Comparison of ENCODE assay signal across 8 mouse cellular contexts in the genomic region with DNA sequence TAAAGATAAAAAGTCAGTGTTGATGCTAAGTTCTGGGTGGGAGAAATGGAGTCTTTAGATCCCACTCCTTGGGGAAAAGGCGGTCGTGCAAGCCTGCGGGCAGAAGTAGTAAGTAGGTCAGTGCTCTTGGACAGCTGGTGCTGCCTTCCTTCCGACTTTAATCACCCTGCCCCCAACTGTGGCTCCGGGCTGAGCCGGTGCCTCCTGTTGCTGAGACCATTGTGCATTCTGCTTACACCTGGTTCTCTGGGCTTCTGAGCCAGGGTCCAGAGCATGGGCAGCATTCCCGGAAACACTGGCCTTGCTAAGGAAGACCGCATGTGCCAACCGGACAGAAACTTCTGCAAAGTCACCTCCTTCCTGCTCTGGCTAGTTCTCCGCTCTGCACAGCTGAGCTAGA. TPM values are rescaled to one million over a fixed set of nuclear protein-coding genes. Genes with fewer than 3 reads are reported as not detected.
A peak's percentile ranks its signal among the peaks of the same experiment; 100 is the strongest.
DNase-seq lines count a peak whose midpoint lies in the region; ATAC-seq and TF ChIP-seq lines count a peak whose summit lies in the region.

No protein-coding gene starts in this region.

- H3K9ac ChIP-seq in ES-E14 (ENCODE audit: insufficient read depth, low read depth, low read length, poor library complexity, severe bottlenecking): peak overlapping the region; percentile 72
- 0 out of 2 replicates have a peak overlapping the region, but pooled peaks have one; percentile 8 for H3K9ac ChIP-seq in forebrain, embryonic 15.5 days (replicated peaks)
- H3K9ac ChIP-seq in hindbrain, embryonic 15.5 days: no peak overlapping the region
- H3K9ac ChIP-seq in liver, embryonic 13.5 days: 0 out of 2 replicates have a peak overlapping the region, but pooled peaks have one; percentile 11
- H3K9ac ChIP-seq in stomach, embryonic 15.5 days: no peak overlapping the region

- peak overlapping the region; percentile 88 to 90 for H3K4me3 ChIP-seq in ES-E14 (ENCODE audit: insufficient read depth in 1 of 2, low read depth in 1 of 2, low read length in 2 of 2, poor library complexity in 1 of 2, severe bottlenecking in 1 of 2)
- H3K4me3 ChIP-seq in forebrain, embryonic 15.5 days: no peak overlapping the region
- no peak overlapping the region for H3K4me3 ChIP-seq in hindbrain, embryonic 15.5 days
- H3K4me3 ChIP-seq in liver, embryonic 13.5 days (replicated peaks): no peak overlapping the region
- H3K4me3 ChIP-seq in stomach, embryonic 15.5 days (replicated peaks): no peak overlapping the region
- H3K4me3 ChIP-seq in thymus, adult 2 months (ENCODE audit: control insufficient read depth, insufficient read depth, low read length): no peak overlapping the region

- no peak for TF ChIP-seq CTCF in thymus, adult 2 months (IDR thresholded peaks at IDR 0.05; ENCODE audit: borderline replicate concordance, control insufficient read depth, extremely low read depth, insufficient read depth, low read length, poor library complexity)

- no peak for ATAC-seq in forebrain, embryonic 15.5 days (replicated peaks)
- ATAC-seq in hindbrain, embryonic 15.5 days (ENCODE audit: low FRiP score, low read depth): no peak
- ATAC-seq in liver, embryonic 13.5 days (ENCODE audit: low read depth): no peak
- ATAC-seq in stomach, embryonic 15.5 days (ENCODE audit: insufficient read depth, low FRiP score, low read depth): no peak

- peak overlapping the region; percentile 34; the same call in 1 of the 2 replicates for H3K27ac ChIP-seq in ES-E14 (ENCODE audit: insufficient read depth, low read depth, low read length, poor library complexity, severe bottlenecking)
- H3K27ac ChIP-seq in forebrain, embryonic 15.5 days (replicated peaks): peak overlapping the region; percentile 98
- peak overlapping the region; percentile 52; the same call in 1 of the 2 replicates for H3K27ac ChIP-seq in hindbrain, embryonic 15.5 days (replicated peaks)
- peak overlapping the region; percentile 25; the same call in 1 of the 2 replicates for H3K27ac ChIP-seq in liver, embryonic 13.5 days
- peak overlapping the region; percentile 46; the same call in 1 of the 2 replicates for H3K27ac ChIP-seq in stomach, embryonic 15.5 days
- H3K27ac ChIP-seq in thymus, adult 2 months (ENCODE audit: control insufficient read depth, insufficient read depth, low read length): no peak overlapping the region

- DNase-seq in ES-E14 (ENCODE audit: low read depth, low spot score): no peak
- DNase-seq in adrenal gland, postnatal 25 days: peak; percentile 57
- DNase-seq in liver, embryonic 13.5 days: no peak
- DNase-seq in urinary bladder, adult 2 months (ENCODE audit: low spot score): no peak
- no peak for DNase-seq in thymus, adult 2 months

- in situ Hi-C loops in ES-E14 (cut with MboI; ENCODE audit: low sequenced_read_pairs in 2 of 2, unreplicated experiment in 2 of 2): no loop called here

- H3K4me2 ChIP-seq in forebrain, embryonic 15.5 days (replicated peaks): no peak overlapping the region; the same call in 1 of the 2 replicates
- peak overlapping the region; percentile 73 for H3K4me2 ChIP-seq in hindbrain, embryonic 15.5 days
- peak overlapping the region; percentile 92 for H3K4me2 ChIP-seq in liver, embryonic 13.5 days
- H3K4me2 ChIP-seq in stomach, embryonic 15.5 days: peak overlapping the region; percentile 78

- H3K9me3 ChIP-seq in ES-E14 (ENCODE audit: control insufficient read depth, insufficient read depth, low read depth, low read length): no peaks in the 10 kb centered on the region
- H3K9me3 ChIP-seq in forebrain, embryonic 15.5 days: no peaks in the 10 kb centered on the region
- no peaks in the 10 kb centered on the region for H3K9me3 ChIP-seq in hindbrain, embryonic 15.5 days
- no peaks in the 10 kb centered on the region for H3K9me3 ChIP-seq in liver, embryonic 13.5 days (replicated peaks)
- no peaks in the 10 kb centered on the region for H3K9me3 ChIP-seq in stomach, embryonic 15.5 days

- no peak for TF ChIP-seq POLR2A in thymus, adult 2 months (IDR thresholded peaks at IDR 0.05; ENCODE audit: control insufficient read depth, extremely low read depth, insufficient read depth, low read length, poor library complexity)

- H3K27me3 ChIP-seq in forebrain, embryonic 15.5 days: no peaks in the 10 kb centered on the region
- no peaks in the 10 kb centered on the region for H3K27me3 ChIP-seq in hindbrain, embryonic 15.5 days
- peaks cover 91% of the 10 kb centered on the region for H3K27me3 ChIP-seq in liver, embryonic 13.5 days
- no peaks in the 10 kb centered on the region for H3K27me3 ChIP-seq in stomach, embryonic 15.5 days (replicated peaks)
- H3K27me3 ChIP-seq in thymus, adult 2 months (ENCODE audit: control insufficient read depth, insufficient read depth, low read length): no peaks in the 10 kb centered on the region

- WGBS in forebrain, embryonic 15.5 days: 48% methylated on average over 10 of the region's 10 CpGs
- WGBS in hindbrain, embryonic 15.5 days: 47% methylated on average over 10 of the region's 10 CpGs
- 50% methylated on average over 10 of the region's 10 CpGs for WGBS in liver, embryonic 13.5 days (ENCODE audit: insufficient replicate concordance)
- WGBS in stomach, embryonic 15.5 days: 53% methylated on average over 10 of the region's 10 CpGs
- 39% methylated on average over 10 of the region's 10 CpGs for WGBS in thymus, adult 2 months

- peaks cover 0 to 19% of the 10 kb centered on the region in 2 experiments; a peak in 2 of 4 replicates for H3K4me1 ChIP-seq in ES-E14 (ENCODE audit: control insufficient read depth in 2 of 2, insufficient read depth in 2 of 2, low read length in 2 of 2, poor library complexity in 1 of 2)
- H3K4me1 ChIP-seq in forebrain, embryonic 15.5 days: peaks cover 60% of the 10 kb centered on the region
- H3K4me1 ChIP-seq in hindbrain, embryonic 15.5 days (replicated peaks): peaks cover 76% of the 10 kb centered on the region
- peaks cover 71% of the 10 kb centered on the region for H3K4me1 ChIP-seq in liver, embryonic 13.5 days (replicated peaks)
- peaks cover 52% of the 10 kb centered on the region for H3K4me1 ChIP-seq in stomach, embryonic 15.5 days
- peaks cover 19% of the 10 kb centered on the region for H3K4me1 ChIP-seq in thymus, adult 2 months (replicated peaks; ENCODE audit: control insufficient read depth, insufficient read depth, low read length)

- H3K36me3 ChIP-seq in ES-E14 (ENCODE audit: control insufficient read depth, insufficient read depth, low read length, poor library complexity, severe bottlenecking): peaks cover 69% of the 10 kb centered on the region
- H3K36me3 ChIP-seq in forebrain, embryonic 15.5 days: peaks cover 7% of the 10 kb centered on the region
- 0 out of 2 replicates have a peak, but pooled peaks cover 8% of the 10 kb centered on the region for H3K36me3 ChIP-seq in hindbrain, embryonic 15.5 days
- peaks cover 7% of the 10 kb centered on the region for H3K36me3 ChIP-seq in liver, embryonic 13.5 days
- H3K36me3 ChIP-seq in stomach, embryonic 15.5 days: peaks cover 16% of the 10 kb centered on the region
- H3K36me3 ChIP-seq in thymus, adult 2 months (ENCODE audit: control insufficient read depth, insufficient read depth, low read length): peaks cover 3% of the 10 kb centered on the region

TF ChIP-seq in ES-E14, 5 proteins besides CTCF, POLR2A, EP300 and RAD21:
- no peak for TF ChIP-seq CHD2 (IDR thresholded peaks at IDR 0.05; ENCODE audit: low read depth, low read length)
- no peak for TF ChIP-seq ZC3H11A (IDR thresholded peaks at IDR 0.05; ENCODE audit: borderline replicate concordance, low read depth, low read length)
- no peak for TF ChIP-seq HCFC1 (IDR thresholded peaks at IDR 0.05; ENCODE audit: borderline replicate concordance, insufficient read depth, low read length)
- no peak for TF ChIP-seq MAFK (IDR thresholded peaks at IDR 0.05; ENCODE audit: insufficient read depth, low read depth, low read length)
- no peak for TF ChIP-seq ZNF384 (IDR thresholded peaks at IDR 0.05; ENCODE audit: low read depth, low read length)
TF ChIP-seq in ES-E14: peak in this region for 0.

RNA-seq across cellular contexts. Expression of a gene that starts 4.3 kb away (rescaled TPM):
- 2,243 and 2,388 TPM in 2 replicates for total RNA-seq in ES-E14 (2012; rRNA removed)
- 706 and 770 TPM in 2 replicates for total RNA-seq in adrenal gland, postnatal 25 days (2021)
- polyA plus RNA-seq in forebrain, embryonic 15.5 days (2015; fragmentation: Nextera tagmentation; extraction: Ambion mirVana): 1,184 and 1,237 TPM in 2 replicates
- polyA plus RNA-seq in hindbrain, embryonic 15.5 days (2015; fragmentation: Nextera tagmentation; extraction: Ambion mirVana): 1,018 and 1,098 TPM in 2 replicates
- polyA plus RNA-seq in liver, embryonic 13.5 days (2015; fragmentation: Nextera tagmentation; extraction: Ambion mirVana): 229 and 232 TPM in 2 replicates
- polyA plus RNA-seq in stomach, embryonic 15.5 days (2015; fragmentation: Nextera tagmentation; extraction: Ambion mirVana): 989 and 1,080 TPM in 2 replicates
- 888 and 1,061 TPM in 2 replicates for polyA plus RNA-seq in urinary bladder, adult 2 months (2012; rRNA removed)
- 916 and 1,063 TPM in 2 replicates for polyA plus RNA-seq in thymus, adult 2 months (2012; rRNA removed)

RNA-seq across cellular contexts. Expression of a gene that starts 19.5 kb away (rescaled TPM):
- 3.0 and 3.5 TPM in 2 replicates for total RNA-seq in ES-E14 (2012; rRNA removed)
- total RNA-seq in adrenal gland, postnatal 25 days (2021): 0.12 and 0.24 TPM in 2 replicates
- polyA plus RNA-seq in forebrain, embryonic 15.5 days (2015; fragmentation: Nextera tagmentation; extraction: Ambion mirVana): 3.4 and 4.0 TPM in 2 replicates
- 3.9 and 5.2 TPM in 2 replicates for polyA plus RNA-seq in hindbrain, embryonic 15.5 days (2015; fragmentation: Nextera tagmentation; extraction: Ambion mirVana)
- 0.05 TPM in 1 of 2 replicates, not detected in the other for polyA plus RNA-seq in liver, embryonic 13.5 days (2015; fragmentation: Nextera tagmentation; extraction: Ambion mirVana)
- polyA plus RNA-seq in stomach, embryonic 15.5 days (2015; fragmentation: Nextera tagmentation; extraction: Ambion mirVana): 1.5 TPM in 2 replicates
- 5.0 and 6.3 TPM in 2 replicates for polyA plus RNA-seq in urinary bladder, adult 2 months (2012; rRNA removed)
- polyA plus RNA-seq in thymus, adult 2 months (2012; rRNA removed): 0.69 and 1.00 TPM in 2 replicates

RNA-seq across cellular contexts. Expression of a gene that starts 43.3 kb away (rescaled TPM):
- 7.9 and 9.4 TPM in 2 replicates for total RNA-seq in ES-E14 (2012; rRNA removed)
- 29.7 and 35.8 TPM in 2 replicates for total RNA-seq in adrenal gland, postnatal 25 days (2021)
- polyA plus RNA-seq in forebrain, embryonic 15.5 days (2015; fragmentation: Nextera tagmentation; extraction: Ambion mirVana): 188 and 191 TPM in 2 replicates
- polyA plus RNA-seq in hindbrain, embryonic 15.5 days (2015; fragmentation: Nextera tagmentation; extraction: Ambion mirVana): 185 and 210 TPM in 2 replicates
- polyA plus RNA-seq in liver, embryonic 13.5 days (2015; fragmentation: Nextera tagmentation; extraction: Ambion mirVana): 3.7 and 3.9 TPM in 2 replicates
- 26.3 and 27.3 TPM in 2 replicates for polyA plus RNA-seq in stomach, embryonic 15.5 days (2015; fragmentation: Nextera tagmentation; extraction: Ambion mirVana)
- polyA plus RNA-seq in urinary bladder, adult 2 months (2012; rRNA removed): 52.4 and 53.9 TPM in 2 replicates
- 45.3 and 62.9 TPM in 2 replicates for polyA plus RNA-seq in thymus, adult 2 months (2012; rRNA removed)

Comparison
In these comparisons a context has a peak if more than half of its experiments do, and no peak if none do; other contexts are left out.
1. H3K4me3 ChIP-seq: peak in ES-E14 (2 of 2); none in forebrain, embryonic 15.5 days (single experiment), hindbrain, embryonic 15.5 days (single experiment), liver, embryonic 13.5 days (single experiment), stomach, embryonic 15.5 days (single experiment) and thymus, adult 2 months (single experiment).
2. H3K9ac ChIP-seq: peak in ES-E14 (single experiment), forebrain, embryonic 15.5 days (single experiment) and liver, embryonic 13.5 days (single experiment); none in hindbrain, embryonic 15.5 days (single experiment) and stomach, embryonic 15.5 days (single experiment).